Mouse (Mus musculus): ENCODE data around the gene Itpr2. TPM values are rescaled to one million over a fixed set of nuclear protein-coding genes. Genes with fewer than 3 reads are reported as not detected.

The Itpr2 gene
- total RNA-seq, 2 experiments from 2014 or later, result 5.4 to 7.2 TPM

GRCm38 (mm10) chr6:146314304-146314703 lies 187.7 kb downstream of the Itpr2 start:
- no peak for DNase-seq (ENCODE audit: low spot score)

- no peak for DNase-seq (ENCODE audit: low spot score)
Observed at GRCm38 (mm10) chr6:146313396-146313795, 188.6 kb downstream of the Itpr2 start.

- DNase-seq (ENCODE audit: low spot score), result no peak
Observed at GRCm38 (mm10) chr6:146310210-146310609, 191.8 kb downstream of the Itpr2 start.

GRCm38 (mm10) chr6:146309335-146309734 lies 192.7 kb downstream of the Itpr2 start:
- DNase-seq (ENCODE audit: low spot score), result no peak

GRCm38 (mm10) chr6:146305995-146306394 lies 196.0 kb downstream of the Itpr2 start:
- DNase-seq (ENCODE audit: low spot score), result no peak

- no peak for DNase-seq (ENCODE audit: low spot score)
Observed at GRCm38 (mm10) chr6:146304088-146304487, 197.9 kb downstream of the Itpr2 start.

GRCm38 (mm10) chr6:146303336-146303735 lies 198.7 kb downstream of the Itpr2 start:
- no peak for DNase-seq (ENCODE audit: low spot score)

- DNase-seq (ENCODE audit: low spot score), result no peak
Observed at GRCm38 (mm10) chr6:146302574-146303130, 199.4 kb downstream of the Itpr2 start.

GRCm38 (mm10) chr6:146302101-146302500 lies 199.9 kb downstream of the Itpr2 start:
- DNase-seq (ENCODE audit: low spot score), result no peak

GRCm38 (mm10) chr6:146300961-146301360 lies 201.1 kb downstream of the Itpr2 start:
- no peak for DNase-seq (ENCODE audit: low spot score)

GRCm38 (mm10) chr6:146298712-146299111 lies 203.3 kb downstream of the Itpr2 start:
- DNase-seq (ENCODE audit: low spot score), result no peak

GRCm38 (mm10) chr6:146291036-146291435 lies 211.0 kb downstream of the Itpr2 start:
- DNase-seq (ENCODE audit: low spot score), result no peak

GRCm38 (mm10) chr6:146289801-146290200 lies 212.2 kb downstream of the Itpr2 start:
- DNase-seq (ENCODE audit: low spot score), result no peak

- no peak for DNase-seq (ENCODE audit: low spot score)
Observed at GRCm38 (mm10) chr6:146288266-146288665, 213.8 kb downstream of the Itpr2 start.

- DNase-seq (ENCODE audit: low spot score), result no peak
Observed at GRCm38 (mm10) chr6:146284921-146285565, 217.0 kb downstream of the Itpr2 start.

- DNase-seq (ENCODE audit: low spot score), result no peak
Observed at GRCm38 (mm10) chr6:146283981-146284380, 218.0 kb downstream of the Itpr2 start.

GRCm38 (mm10) chr6:146282061-146282659 lies 219.9 kb downstream of the Itpr2 start:
- DNase-seq (ENCODE audit: low spot score), result no peak

- DNase-seq (ENCODE audit: low spot score), result no peak
Observed at GRCm38 (mm10) chr6:146281176-146281899, 220.7 kb downstream of the Itpr2 start.

- no peak for DNase-seq (ENCODE audit: low spot score)
Observed at GRCm38 (mm10) chr6:146273256-146273655, 228.8 kb downstream of the Itpr2 start.

GRCm38 (mm10) chr6:146272253-146273036 lies 229.6 kb downstream of the Itpr2 start:
- peak; percentile 73 for DNase-seq (ENCODE audit: low spot score)

GRCm38 (mm10) chr6:146270776-146271533 lies 231.1 kb downstream of the Itpr2 start:
- DNase-seq (ENCODE audit: low spot score), result peak; percentile 88
